Mouse (Mus musculus): ENCODE data around the gene Stradb. TPM values are rescaled to one million over a fixed set of nuclear protein-coding genes. Genes with fewer than 3 reads are reported as not detected.
A peak's percentile ranks its signal among the peaks of the same experiment; 100 is the strongest.
"Not testable (repeated sequence)": the region's sequence is repeated elsewhere in the genome, so short reads cannot be mapped to it uniquely, and the experiment has no call there.

Stradb gene
- polyA plus RNA-seq, 1 experiment = 36.5 TPM

DNA sequence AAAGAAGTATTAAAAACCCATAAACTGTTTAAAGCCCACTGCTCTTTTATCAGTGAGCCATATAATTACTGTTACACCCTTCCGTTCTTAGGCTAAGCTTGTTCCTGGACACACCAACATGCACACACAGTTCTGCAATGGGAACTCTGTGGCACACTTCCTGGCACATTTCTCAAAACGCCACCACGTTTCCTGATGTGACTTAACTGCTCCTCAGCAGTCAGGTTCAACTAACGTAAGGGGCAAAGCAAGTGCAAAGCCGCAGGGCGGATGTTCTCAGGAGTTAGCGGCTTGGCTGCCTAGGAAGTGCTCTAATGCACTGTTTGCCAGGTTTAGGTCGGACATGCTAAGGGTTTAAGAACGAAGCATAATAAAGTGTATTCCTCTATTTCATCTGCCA, 17.1 kb upstream of the Stradb start:
- no peak for TF ChIP-seq POLR2A (IDR thresholded peaks at IDR 0.05; ENCODE audit: borderline replicate concordance, control insufficient read depth, low read depth, low read length)
- no peak for TF ChIP-seq CTCF (IDR thresholded peaks at IDR 0.05; ENCODE audit: control insufficient read depth, insufficient read depth, low read length)
- Histone ChIP-seq H3K4me1 (ENCODE audit: control insufficient read depth, insufficient read depth, low read length) (peaks cover 18% of the 10 kb centered on the region), H3K27ac (ENCODE audit: control insufficient read depth, insufficient read depth, low read depth, low read length, poor library complexity) (peak overlapping the region; percentile 64), H3K4me3 (replicated peaks; ENCODE audit: control insufficient read depth, low read depth, low read length) (peak overlapping the region; percentile 18)
- WGBS = 4% methylated on average over 9 of the region's 9 CpGs

- TF ChIP-seq CTCF (IDR thresholded peaks at IDR 0.05; ENCODE audit: control insufficient read depth, insufficient read depth, low read length) (no peak), POLR2A (IDR thresholded peaks at IDR 0.05; ENCODE audit: borderline replicate concordance, control insufficient read depth, low read depth, low read length) (no peak)
- Histone ChIP-seq H3K27ac (ENCODE audit: control insufficient read depth, insufficient read depth, low read depth, low read length, poor library complexity) (peak overlapping the region; percentile 35), H3K4me3 (replicated peaks; ENCODE audit: control insufficient read depth, low read depth, low read length) (no peak overlapping the region), H3K4me1 (ENCODE audit: control insufficient read depth, insufficient read depth, low read length) (peaks cover 10% of the 10 kb centered on the region)
- 47% methylated on average over 2 of the region's 2 CpGs for WGBS
Measured at GRCm38 (mm10) chr1:58957931-58958330, 15.4 kb upstream of the Stradb start.

DNA sequence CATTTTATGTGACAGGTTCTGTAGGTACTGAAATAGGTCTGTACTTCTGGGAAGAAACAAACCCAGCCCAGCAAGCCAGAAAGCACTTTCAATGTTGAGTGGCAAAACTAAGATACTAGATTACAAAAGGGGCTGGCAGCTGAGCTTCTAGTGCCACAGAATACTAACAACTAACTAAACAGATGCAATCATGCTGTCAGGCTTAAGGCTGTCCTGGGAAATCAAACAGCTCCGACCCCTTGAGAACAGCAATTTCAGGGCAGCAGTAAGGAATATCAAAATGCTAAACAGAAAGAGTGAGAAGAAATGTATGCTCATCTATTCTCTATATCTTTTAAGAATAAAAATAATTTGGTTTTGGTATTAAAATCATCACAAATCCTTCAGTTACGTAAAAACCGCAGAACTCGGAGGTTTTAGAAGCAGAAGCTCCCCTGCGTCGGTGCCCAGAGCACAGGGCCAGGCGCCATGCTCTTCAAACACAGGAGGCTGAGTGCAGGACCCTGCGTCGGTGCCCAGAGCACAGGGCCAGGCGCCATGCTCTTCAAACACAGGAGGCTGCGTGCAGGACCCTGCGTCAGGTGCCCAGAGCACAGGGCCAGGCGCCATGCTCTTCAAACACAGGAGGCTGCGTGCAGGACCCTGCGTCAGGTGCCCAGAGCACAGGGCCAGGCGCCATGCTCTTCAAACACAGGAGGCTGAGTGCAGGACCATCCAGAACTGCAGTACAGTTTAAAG, 14.4 kb upstream of the Stradb start:
- H3K4me3 ChIP-seq (replicated peaks; ENCODE audit: control insufficient read depth, low read depth, low read length) = not testable (repeated sequence)
- 85% methylated on average over 16 of the region's 16 CpGs for WGBS

GRCm38 (mm10) chr1:58959682-58960081, 13.6 kb upstream of the Stradb start:
- no peak for TF ChIP-seq POLR2A (IDR thresholded peaks at IDR 0.05; ENCODE audit: borderline replicate concordance, control insufficient read depth, low read depth, low read length)
- no peak for TF ChIP-seq CTCF (IDR thresholded peaks at IDR 0.05; ENCODE audit: control insufficient read depth, insufficient read depth, low read length)
- WGBS = 65% methylated on average over 2 of the region's 2 CpGs
- Histone ChIP-seq H3K4me3 (replicated peaks; ENCODE audit: control insufficient read depth, low read depth, low read length) (no peak overlapping the region), H3K4me1 (ENCODE audit: control insufficient read depth, insufficient read depth, low read length) (peaks cover 9% of the 10 kb centered on the region), H3K27ac (ENCODE audit: control insufficient read depth, insufficient read depth, low read depth, low read length, poor library complexity) (no peak overlapping the region)

More for the DNA sequence above, 14.4 kb upstream of the Stradb start:
- not testable (repeated sequence) for H3K4me1 ChIP-seq (ENCODE audit: control insufficient read depth, insufficient read depth, low read length); H3K27ac ChIP-seq (ENCODE audit: control insufficient read depth, insufficient read depth, low read depth, low read length, poor library complexity)

GRCm38 (mm10) chr1:58961152-58961893, 12.0 kb upstream of the Stradb start:
- WGBS = 57% methylated on average over 12 of the region's 12 CpGs
- H3K4me1 ChIP-seq (ENCODE audit: control insufficient read depth, insufficient read depth, low read length) = peaks cover 10% of the 10 kb centered on the region
- H3K4me3 ChIP-seq (replicated peaks; ENCODE audit: control insufficient read depth, low read depth, low read length) = peak overlapping the region; percentile 36
- TF ChIP-seq POLR2A (IDR thresholded peaks at IDR 0.05; ENCODE audit: borderline replicate concordance, control insufficient read depth, low read depth, low read length) = no peak
- TF ChIP-seq CTCF (IDR thresholded peaks at IDR 0.05; ENCODE audit: control insufficient read depth, insufficient read depth, low read length) = no peak
- peak overlapping the region; percentile 44; the same call in 1 of the 2 replicates for H3K27ac ChIP-seq (ENCODE audit: control insufficient read depth, insufficient read depth, low read depth, low read length, poor library complexity)

- whole genome bisulfite sequencing = 62% methylated on average over 5 of the region's 5 CpGs
- H3K4me3 ChIP-seq (replicated peaks; ENCODE audit: control insufficient read depth, low read depth, low read length) = no peak overlapping the region
- no peak for TF ChIP-seq CTCF (IDR thresholded peaks at IDR 0.05; ENCODE audit: control insufficient read depth, insufficient read depth, low read length)
- no peak for TF ChIP-seq POLR2A (IDR thresholded peaks at IDR 0.05; ENCODE audit: borderline replicate concordance, control insufficient read depth, low read depth, low read length)
- peak overlapping the region; percentile 87 for H3K27ac ChIP-seq (ENCODE audit: control insufficient read depth, insufficient read depth, low read depth, low read length, poor library complexity)
- peaks cover 11% of the 10 kb centered on the region for H3K4me1 ChIP-seq (ENCODE audit: control insufficient read depth, insufficient read depth, low read length)
Measured at GRCm38 (mm10) chr1:58962418-58962817, 10.9 kb upstream of the Stradb start.

DNA sequence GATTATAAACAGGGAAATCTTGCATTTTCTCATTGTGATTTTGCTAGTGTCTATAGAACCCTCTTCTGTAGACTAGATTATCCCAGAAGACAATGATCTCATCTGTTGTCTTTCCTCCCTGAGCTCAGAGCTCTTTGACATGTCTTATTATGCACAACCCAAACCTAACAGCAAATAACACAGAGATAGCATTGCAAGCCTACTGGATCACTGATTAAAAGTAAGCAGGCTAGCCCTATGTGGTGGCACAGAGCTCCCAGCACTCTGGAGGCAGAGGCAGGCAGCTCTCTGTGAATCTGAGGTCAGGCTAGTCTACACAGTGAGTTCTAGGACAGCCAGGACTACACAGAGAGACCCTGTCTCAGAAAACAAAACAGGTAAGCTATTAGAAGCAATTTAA, 10.5 kb upstream of the Stradb start:
- no peak for TF ChIP-seq CTCF (IDR thresholded peaks at IDR 0.05; ENCODE audit: control insufficient read depth, insufficient read depth, low read length)
- TF ChIP-seq POLR2A (IDR thresholded peaks at IDR 0.05; ENCODE audit: borderline replicate concordance, control insufficient read depth, low read depth, low read length) = no peak
- Histone ChIP-seq H3K4me3 (replicated peaks; ENCODE audit: control insufficient read depth, low read depth, low read length) (no peak overlapping the region), H3K4me1 (ENCODE audit: control insufficient read depth, insufficient read depth, low read length) (peaks cover 10% of the 10 kb centered on the region), H3K27ac (ENCODE audit: control insufficient read depth, insufficient read depth, low read depth, low read length, poor library complexity) (peak overlapping the region; percentile 87)

DNA sequence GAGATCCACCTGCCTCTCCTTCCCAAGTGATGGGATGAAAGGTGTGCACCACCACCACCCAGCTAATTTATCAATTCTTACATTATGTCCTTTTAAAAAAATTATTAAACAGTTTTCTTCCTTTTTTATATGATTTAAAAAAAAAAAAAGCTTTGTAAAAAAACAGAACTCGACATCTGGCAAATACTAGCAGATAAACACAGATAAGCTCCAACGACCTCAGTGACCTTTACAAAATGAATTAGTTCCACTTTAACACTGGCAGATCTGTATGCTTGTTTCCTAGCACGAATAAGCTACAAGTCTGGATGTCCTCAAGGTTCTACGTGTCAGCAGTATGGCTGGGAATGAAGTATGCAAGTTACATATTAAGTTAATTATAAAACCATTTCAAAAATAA, 5.8 kb upstream of the Stradb start:
- Histone ChIP-seq H3K4me3 (replicated peaks; ENCODE audit: control insufficient read depth, low read depth, low read length) (no peak overlapping the region), H3K27ac (ENCODE audit: control insufficient read depth, insufficient read depth, low read depth, low read length, poor library complexity) (no peak overlapping the region), H3K4me1 (ENCODE audit: control insufficient read depth, insufficient read depth, low read length) (peaks cover 9% of the 10 kb centered on the region)
- TF ChIP-seq POLR2A (IDR thresholded peaks at IDR 0.05; ENCODE audit: borderline replicate concordance, control insufficient read depth, low read depth, low read length) (no peak), CTCF (IDR thresholded peaks at IDR 0.05; ENCODE audit: control insufficient read depth, insufficient read depth, low read length) (no peak)
- WGBS = 16% methylated on average over 4 of the region's 4 CpGs

Measured in bone marrow, adult 2 months (tissue).